Mouse (Mus musculus) heart, adult 10 weeks (tissue): ENCODE results near the gene Ist1. TPM values are rescaled to one million over a fixed set of nuclear protein-coding genes. Genes with fewer than 3 reads are reported as not detected.

ENCODE experiments used
- polyA plus RNA-seq: library from polyadenylated mRNA; stranded (reverse); fragments of 350-450 nt; fragmentation: Illumina TruSeq; extraction: RNeasy Lipid Tissue Mini Kit (QIAGEN cat#74804); gene quantifications from one replicate; pipeline ENCODE4 v1.2.3, GENCODE M21; 2014; ENCODE audit warnings: low read depth, low replicate concordance

Ist1 gene
- polyA plus RNA-seq = 47.1 TPM

GRCm38 (mm10) chr8:109693146-109693900 lies at the start of gene Ist1:
TSS of gene Ist1 (minus strand) at chr8:109693260.

GRCm38 (mm10) chr8:109737237-109738048 lies 44.4 kb upstream of the Ist1 start, which contains the start of gene Atxn1l:
TSS of gene Atxn1l (minus strand) at chr8:109737739.

GRCm38 (mm10) chr8:109705320-109706075 lies 12.4 kb upstream of the Ist1 start, which contains the start of gene Zfp821:
TSS of gene Zfp821 (plus strand) at chr8:109705546.

Other genes with a start within 250 kb of the Ist1 start
- not detected for gene Pmfbp1, start 199.2 kb downstream of the Ist1 start, polyA plus RNA-seq
- gene Dhx38, start 127.4 kb downstream of the Ist1 start, polyA plus RNA-seq = 11.7 TPM
- gene Txnl4b, start 127.4 kb downstream of the Ist1 start, polyA plus RNA-seq = 4.7 TPM
- gene Hp, start 114.1 kb downstream of the Ist1 start, polyA plus RNA-seq = 15.0 TPM
- 18.7 TPM for gene Dhodh, start 84.6 kb downstream of the Ist1 start, polyA plus RNA-seq
- gene Pkd1l3, start 78.7 kb downstream of the Ist1 start, polyA plus RNA-seq = not detected
- 6.4 TPM for gene Zfp821, start 12.3 kb upstream of the Ist1 start, polyA plus RNA-seq
- 9.3 TPM for gene Atxn1l, start 44.5 kb upstream of the Ist1 start, polyA plus RNA-seq
- 37.3 TPM for gene Ap1g1, start 85.3 kb upstream of the Ist1 start, polyA plus RNA-seq
- 3.1 TPM for gene Phlpp2, start 175.3 kb upstream of the Ist1 start, polyA plus RNA-seq